Mouse (Mus musculus): ENCODE results near the gene 2310057N15Rik. TPM values are rescaled to one million over a fixed set of nuclear protein-coding genes. Genes with fewer than 3 reads are reported as not detected.

Gene 2310057N15Rik
- polyA plus RNA-seq, 1 experiment from 2014 or later = not detected

GRCm38 (mm10) chr16:88744750-88745340 lies 29.2 kb downstream of the 2310057N15Rik start:
- H3K9ac ChIP-seq (ENCODE audit: low read depth, low read length) = no peak overlapping the region

DNA sequence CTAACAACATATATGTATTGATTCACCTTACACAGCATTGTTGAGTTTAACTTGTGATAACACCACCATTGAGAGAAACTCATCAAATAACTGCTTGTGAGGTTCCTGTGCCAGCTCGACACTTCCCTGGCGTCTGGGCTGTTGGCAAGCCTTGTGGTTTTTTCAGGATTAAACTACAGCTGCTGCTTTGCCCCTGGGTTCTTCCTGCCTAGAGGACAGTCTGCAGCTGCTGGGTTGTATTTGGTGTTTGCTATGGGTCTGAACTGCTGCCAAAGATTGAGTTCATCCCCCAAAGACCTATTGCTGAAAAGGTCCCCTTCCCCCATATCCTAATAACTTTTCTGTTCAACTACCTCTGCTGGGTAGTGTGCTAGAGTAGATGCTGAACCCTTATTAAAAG lies 38.6 kb downstream of the 2310057N15Rik start:
- Histone ChIP-seq H3K9me3 (replicated peaks; ENCODE audit: control insufficient read depth, low read length) (no peaks in the 10 kb centered on the region), H3K9ac (ENCODE audit: low read depth, low read length) (no peak overlapping the region), H3K4me1 (ENCODE audit: control insufficient read depth, low read depth, low read length) (no peaks in the 10 kb centered on the region), H3K4me2 (ENCODE audit: low read depth, low read length) (no peak overlapping the region), H3K27me3 (ENCODE audit: control insufficient read depth, insufficient read depth, low read depth, low read length) (no peaks in the 10 kb centered on the region), H3K27ac (ENCODE audit: low read length) (no peak overlapping the region), H3K4me3 (ENCODE audit: low read depth, low read length) (no peak overlapping the region), H3K36me3 (ENCODE audit: control insufficient read depth, insufficient read depth) (no peaks in the 10 kb centered on the region)
- no peak for ATAC-seq (ENCODE audit: low read depth)
- 41% methylated on average over 2 of the region's 2 CpGs for WGBS (ENCODE audit: insufficient replicate concordance)

More at GRCm38 (mm10) chr16:88744750-88745340, 29.2 kb downstream of the 2310057N15Rik start:
- Histone ChIP-seq H3K4me1 (ENCODE audit: control insufficient read depth, low read depth, low read length) (no peaks in the 10 kb centered on the region), H3K9me3 (replicated peaks; ENCODE audit: control insufficient read depth, low read length) (no peaks in the 10 kb centered on the region), H3K27ac (ENCODE audit: low read length) (no peak overlapping the region), H3K4me2 (ENCODE audit: low read depth, low read length) (no peak overlapping the region), H3K36me3 (ENCODE audit: control insufficient read depth, insufficient read depth) (no peaks in the 10 kb centered on the region), H3K27me3 (ENCODE audit: control insufficient read depth, insufficient read depth, low read depth, low read length) (no peaks in the 10 kb centered on the region), H3K4me3 (ENCODE audit: low read depth, low read length) (no peak overlapping the region)
- 52% methylated on average over 4 of the region's 4 CpGs for WGBS (ENCODE audit: insufficient replicate concordance)
- no peak for ATAC-seq (ENCODE audit: low read depth)

DNA sequence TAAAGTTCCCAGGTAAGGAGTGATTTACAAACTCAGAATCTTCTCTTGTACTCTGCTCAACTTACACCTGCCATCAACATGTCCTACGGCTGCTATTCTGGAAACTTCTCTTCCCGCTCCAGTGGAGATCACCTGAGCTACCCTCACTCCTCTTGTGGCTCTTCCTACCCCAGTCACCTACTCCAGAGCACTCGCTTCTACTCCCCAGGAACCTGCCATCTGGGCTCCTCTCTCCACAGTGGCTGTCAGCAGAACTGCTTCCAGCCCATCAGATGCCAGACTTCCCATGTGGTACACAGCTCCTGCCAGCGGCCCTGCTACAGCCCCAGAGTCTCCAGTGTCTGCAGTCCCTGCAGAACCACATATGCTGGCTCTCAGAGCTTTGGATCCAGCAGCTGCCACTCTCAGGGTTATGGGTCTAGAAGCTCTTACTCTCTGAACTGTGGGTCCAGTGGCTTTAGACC lies 45.2 kb downstream of the 2310057N15Rik start, which contains the start of gene Krtap13-1:
Gene Krtap13-1 (plus strand): TSS at position 51 of the 464 bp plus-strand sequence.
- no peak within 1 kb of the TSS for H3K27ac ChIP-seq (ENCODE audit: low read length)
- no peak within 1 kb of the TSS for H3K4me3 ChIP-seq (ENCODE audit: low read depth, low read length)
- no peak within 1 kb of the TSS for H3K4me2 ChIP-seq (ENCODE audit: low read depth, low read length)
- 49% methylated on average over 4 of the region's 4 CpGs for WGBS (ENCODE audit: insufficient replicate concordance)
- H3K9me3 ChIP-seq (replicated peaks; ENCODE audit: control insufficient read depth, low read length) = no peaks in the 10 kb centered on the region
- ATAC-seq (ENCODE audit: low read depth) = no peak
- H3K9ac ChIP-seq (ENCODE audit: low read depth, low read length) = no peak within 1 kb of the TSS
- H3K4me1 ChIP-seq (ENCODE audit: control insufficient read depth, low read depth, low read length) = no peaks in the 10 kb centered on the region
- no peaks in the 10 kb centered on the region for H3K27me3 ChIP-seq (ENCODE audit: control insufficient read depth, insufficient read depth, low read depth, low read length)
- H3K36me3 ChIP-seq (ENCODE audit: control insufficient read depth, insufficient read depth) = no peaks in the 10 kb centered on the region

Other genes starting within 250 kb of the 2310057N15Rik start
- gene Cldn8, start 211.0 kb downstream of the 2310057N15Rik start, polyA plus RNA-seq (2015; fragmentation: Nextera tagmentation; extraction: Ambion mirVana) = 0.09 and 0.37 TPM in 2 replicates
- gene Krtap24-1, start 161.9 kb downstream of the 2310057N15Rik start, polyA plus RNA-seq (2015; fragmentation: Nextera tagmentation; extraction: Ambion mirVana) = not detected in 2 replicates
- gene 2310079G19Rik, start 146.5 kb downstream of the 2310057N15Rik start, polyA plus RNA-seq (2015; fragmentation: Nextera tagmentation; extraction: Ambion mirVana) = not detected in 2 replicates
- gene Krtap26-1, start 126.4 kb downstream of the 2310057N15Rik start, polyA plus RNA-seq (2015; fragmentation: Nextera tagmentation; extraction: Ambion mirVana) = not detected in 2 replicates
- gene Krtap27-1, start 102.5 kb downstream of the 2310057N15Rik start, polyA plus RNA-seq (2015; fragmentation: Nextera tagmentation; extraction: Ambion mirVana) = not detected in 2 replicates
- gene 2310061N02Rik, start 66.2 kb downstream of the 2310057N15Rik start, polyA plus RNA-seq (2015; fragmentation: Nextera tagmentation; extraction: Ambion mirVana) = not detected in 2 replicates
- not detected in 2 replicates for gene Krtap13-1, start 45.3 kb downstream of the 2310057N15Rik start, polyA plus RNA-seq (2015; fragmentation: Nextera tagmentation; extraction: Ambion mirVana)
- not detected in 2 replicates for gene Krtap13, start 22.6 kb downstream of the 2310057N15Rik start, polyA plus RNA-seq (2015; fragmentation: Nextera tagmentation; extraction: Ambion mirVana)
- gene 2310034C09Rik, start 15.4 kb downstream of the 2310057N15Rik start, polyA plus RNA-seq (2015; fragmentation: Nextera tagmentation; extraction: Ambion mirVana) = 0.09 TPM in 1 of 2 replicates, not detected in the other
- gene Gm5965, start 3.7 kb upstream of the 2310057N15Rik start, polyA plus RNA-seq (2015; fragmentation: Nextera tagmentation; extraction: Ambion mirVana) = not detected in 2 replicates
- not detected in 2 replicates for gene Gm20741, start 38.0 kb upstream of the 2310057N15Rik start, polyA plus RNA-seq (2015; fragmentation: Nextera tagmentation; extraction: Ambion mirVana)
- not detected in 2 replicates for gene Krtap15, start 46.0 kb upstream of the 2310057N15Rik start, polyA plus RNA-seq (2015; fragmentation: Nextera tagmentation; extraction: Ambion mirVana)
- gene Krtap14, start 51.9 kb upstream of the 2310057N15Rik start, polyA plus RNA-seq (2015; fragmentation: Nextera tagmentation; extraction: Ambion mirVana) = not detected in 2 replicates
- gene Krtap19-1, start 95.2 kb upstream of the 2310057N15Rik start, polyA plus RNA-seq (2015; fragmentation: Nextera tagmentation; extraction: Ambion mirVana) = not detected in 2 replicates
- not detected in 2 replicates for gene Krtap19-2, start 100.1 kb upstream of the 2310057N15Rik start, polyA plus RNA-seq (2015; fragmentation: Nextera tagmentation; extraction: Ambion mirVana)
- not detected in 2 replicates for gene Krtap19-3, start 103.8 kb upstream of the 2310057N15Rik start, polyA plus RNA-seq (2015; fragmentation: Nextera tagmentation; extraction: Ambion mirVana)
- gene Krtap19-4, start 110.9 kb upstream of the 2310057N15Rik start, polyA plus RNA-seq (2015; fragmentation: Nextera tagmentation; extraction: Ambion mirVana) = not detected in 2 replicates
- not detected in 2 replicates for gene Krtap19-5, start 122.3 kb upstream of the 2310057N15Rik start, polyA plus RNA-seq (2015; fragmentation: Nextera tagmentation; extraction: Ambion mirVana)
- not detected in 2 replicates for gene Krtap19-9b, start 158.1 kb upstream of the 2310057N15Rik start, polyA plus RNA-seq (2015; fragmentation: Nextera tagmentation; extraction: Ambion mirVana)
- not detected in 2 replicates for gene Krtap16-3, start 188.7 kb upstream of the 2310057N15Rik start, polyA plus RNA-seq (2015; fragmentation: Nextera tagmentation; extraction: Ambion mirVana)
- gene Krtap22-2, start 236.6 kb upstream of the 2310057N15Rik start, polyA plus RNA-seq (2015; fragmentation: Nextera tagmentation; extraction: Ambion mirVana) = not detected in 2 replicates
- not detected in 2 replicates for gene Gm10229, start 241.1 kb upstream of the 2310057N15Rik start, polyA plus RNA-seq (2015; fragmentation: Nextera tagmentation; extraction: Ambion mirVana)

All from liver, embryonic 16.5 days (tissue).